Mouse (Mus musculus): ENCODE results near the gene Irf2. TPM values are rescaled to one million over a fixed set of nuclear protein-coding genes. Genes with fewer than 3 reads are reported as not detected.

Gene Irf2
- total RNA-seq, 2 experiments from 2014 or later: 54.6 to 62.0 TPM

DNA sequence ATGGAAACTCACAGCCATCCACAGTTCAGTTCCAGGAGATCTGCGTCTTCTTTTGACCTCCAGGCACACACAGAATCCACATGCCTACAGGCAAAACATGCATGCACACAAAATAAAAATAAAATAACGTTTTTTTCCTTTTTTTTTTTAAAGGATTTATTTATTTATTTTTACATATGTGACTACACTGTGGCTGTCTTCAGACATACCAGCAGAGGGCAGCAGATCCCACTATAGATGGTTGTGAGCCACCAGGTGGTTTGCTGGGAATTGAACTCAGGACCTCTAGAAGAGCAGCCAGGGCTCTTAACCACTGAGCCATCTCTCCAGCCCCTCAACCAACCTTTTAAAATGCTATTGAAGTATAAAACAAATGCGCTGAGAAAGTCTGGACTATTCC is 3.3 kb upstream of the Irf2 start:
- peak; percentile 69 for TF ChIP-seq CTCF (conservative IDR thresholded peaks at IDR 0.05)
- Histone ChIP-seq H3K4me3 (no peak overlapping the region), H3K27ac (no peak overlapping the region)
- no peak for DNase-seq (ENCODE audit: low spot score in 2 of 2)

DNA sequence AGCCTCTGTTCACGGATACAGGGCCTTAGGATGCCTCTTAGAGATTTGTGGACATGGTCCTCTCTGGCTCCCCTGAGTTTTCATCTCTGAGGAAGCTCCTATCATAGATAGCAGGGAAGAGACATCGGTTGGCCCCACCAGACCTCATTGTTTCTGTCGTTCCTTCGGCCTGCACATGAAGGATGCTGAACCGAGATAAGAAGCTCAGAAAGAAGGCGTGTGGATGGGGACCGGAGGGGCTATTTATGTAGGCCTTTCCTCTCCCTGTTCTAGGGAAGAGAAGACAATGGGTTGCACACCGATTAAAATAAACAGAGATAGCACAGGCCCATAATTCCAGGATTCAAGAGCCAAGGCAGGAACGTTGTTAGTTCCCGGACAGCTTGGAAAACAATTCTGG is 2.1 kb upstream of the Irf2 start:
- Histone ChIP-seq H3K4me3 (no peak overlapping the region), H3K27ac (no peak overlapping the region)
- no peak for TF ChIP-seq CTCF (conservative IDR thresholded peaks at IDR 0.05)
- DNase-seq (ENCODE audit: low spot score in 2 of 2): no peak

DNA sequence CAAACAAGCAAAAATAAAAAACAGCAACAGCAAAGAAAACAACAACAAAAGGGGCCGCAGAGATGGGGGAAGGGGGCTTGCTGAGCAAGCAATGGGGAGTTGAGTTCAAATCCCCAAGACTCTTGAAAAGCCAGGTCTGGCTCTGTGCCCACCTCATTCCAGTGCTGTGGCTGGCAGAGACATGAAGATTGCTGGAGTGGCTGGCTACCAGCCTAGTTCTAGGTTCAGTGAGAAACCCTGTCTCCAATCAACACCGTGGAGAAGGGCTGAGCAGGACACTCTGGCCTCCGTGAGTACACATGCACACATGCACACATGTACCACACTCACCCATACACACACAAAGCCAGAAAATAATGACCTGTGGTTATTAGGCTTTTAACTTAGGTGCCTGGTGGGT is 1.6 kb upstream of the Irf2 start:
- H3K4me3 ChIP-seq: no peak overlapping the region; the same call in 1 of the 2 replicates
- no peak for DNase-seq (ENCODE audit: low spot score in 2 of 2)
- peak overlapping the region; percentile 98; the same call in 1 of the 2 replicates for H3K27ac ChIP-seq
- no peak for TF ChIP-seq CTCF (conservative IDR thresholded peaks at IDR 0.05)

DNA sequence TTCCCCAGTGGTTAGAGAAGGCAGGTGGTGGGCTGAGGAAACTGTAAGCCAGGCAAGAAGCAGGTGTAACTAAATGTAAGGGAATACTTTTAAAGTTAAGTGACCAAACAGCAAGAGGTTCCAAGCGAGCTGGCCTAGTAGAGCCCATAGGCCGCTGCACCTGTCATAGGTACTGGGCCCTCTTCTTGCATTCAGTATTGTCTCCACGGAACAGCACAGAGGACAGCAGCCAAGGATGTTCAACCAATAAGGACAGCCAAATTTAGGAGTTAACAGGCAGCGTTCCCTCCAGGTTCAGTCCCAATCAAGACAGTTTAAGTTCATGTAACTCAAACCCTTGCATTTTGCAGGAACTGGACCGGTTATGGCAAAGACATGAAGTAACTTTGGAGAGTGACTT is 931 bp upstream of the Irf2 start:
- no peak for DNase-seq (ENCODE audit: low spot score in 2 of 2)
- no peak for TF ChIP-seq CTCF (conservative IDR thresholded peaks at IDR 0.05)
- peak overlapping the region; percentile 98; the same call in 1 of the 2 replicates for H3K27ac ChIP-seq
- peak overlapping the region; percentile 78; the same call in 1 of the 2 replicates for H3K4me3 ChIP-seq

DNA sequence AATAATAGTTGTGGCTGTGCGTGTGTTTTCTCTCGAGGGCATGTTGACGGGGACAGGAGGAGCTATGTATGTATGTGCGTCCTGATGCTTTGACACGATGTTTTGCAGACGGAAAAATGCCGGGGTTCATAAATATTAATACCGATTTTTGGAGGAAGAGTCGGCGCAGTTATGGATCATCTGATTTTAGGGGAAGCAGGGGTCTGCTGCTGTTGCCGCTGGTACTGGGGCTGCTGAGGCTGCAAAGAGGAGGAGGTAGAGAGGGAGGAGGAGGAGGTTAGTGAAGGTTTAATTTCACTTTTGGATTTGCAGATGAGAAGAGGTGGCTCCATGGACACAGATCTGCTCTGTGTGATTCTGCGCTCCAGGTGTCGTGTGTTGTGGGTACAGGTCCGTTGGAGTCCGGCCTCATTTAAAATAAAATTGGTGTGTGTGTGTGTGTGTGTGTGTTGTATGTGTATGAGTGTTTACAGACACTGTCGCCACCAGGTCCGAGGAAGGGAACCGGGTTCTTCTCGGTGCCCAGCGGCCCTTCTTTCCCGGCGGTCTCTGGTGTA is 502 bp downstream of the Irf2 start:
- Histone ChIP-seq H3K27ac (peak overlapping the region; percentile 98), H3K4me3 (peak overlapping the region; percentile 78)
- DNase-seq (ENCODE audit: low spot score in 2 of 2): peak in 1 of 2 experiments; percentile 30
- no peak for TF ChIP-seq CTCF (conservative IDR thresholded peaks at IDR 0.05)

DNA sequence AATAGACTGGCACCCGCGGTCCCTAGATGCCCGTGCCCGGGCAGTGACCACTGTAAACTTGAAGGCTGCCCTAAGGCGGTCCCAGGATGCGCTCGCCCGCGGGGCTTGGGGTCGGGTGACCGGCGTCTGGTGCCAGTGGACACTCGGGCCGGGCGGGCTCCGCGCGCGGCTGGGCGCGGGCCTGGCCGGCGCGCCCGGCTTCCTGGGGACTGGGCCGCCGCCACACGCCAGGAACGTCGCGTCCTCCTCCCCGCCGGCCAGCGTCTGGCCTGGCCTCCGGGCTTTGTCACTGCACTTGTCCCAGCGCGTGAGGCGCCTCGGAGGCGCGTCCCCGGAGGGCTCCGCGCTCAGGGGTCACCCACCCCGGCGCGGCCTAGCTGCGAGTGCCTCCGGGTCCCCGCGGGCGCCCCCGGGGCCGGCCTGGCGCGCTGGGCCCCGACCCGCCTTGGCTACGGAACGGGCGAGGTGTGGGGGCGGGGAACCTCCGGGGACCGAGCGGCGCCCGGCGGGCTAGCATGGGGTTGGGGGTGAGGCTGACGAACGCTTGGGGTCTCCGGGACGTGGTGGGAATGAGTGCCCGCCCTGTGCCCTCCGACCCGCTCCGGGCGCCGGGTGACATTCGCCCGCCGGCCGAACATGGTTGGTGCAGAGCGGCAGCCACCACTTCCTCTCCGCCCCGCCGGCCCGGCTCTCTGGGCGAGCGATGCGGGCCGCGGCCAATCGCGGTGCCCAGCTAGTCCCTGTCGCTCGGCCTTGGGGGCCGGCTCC is 1.2 kb downstream of the Irf2 start:
- peak; percentile 30 for TF ChIP-seq CTCF (conservative IDR thresholded peaks at IDR 0.05)
- H3K4me3 ChIP-seq: peak overlapping the region; percentile 78
- peak; percentile 36 to 58 for DNase-seq (ENCODE audit: low spot score in 2 of 2)
- H3K27ac ChIP-seq: peak overlapping the region; percentile 98

DNA sequence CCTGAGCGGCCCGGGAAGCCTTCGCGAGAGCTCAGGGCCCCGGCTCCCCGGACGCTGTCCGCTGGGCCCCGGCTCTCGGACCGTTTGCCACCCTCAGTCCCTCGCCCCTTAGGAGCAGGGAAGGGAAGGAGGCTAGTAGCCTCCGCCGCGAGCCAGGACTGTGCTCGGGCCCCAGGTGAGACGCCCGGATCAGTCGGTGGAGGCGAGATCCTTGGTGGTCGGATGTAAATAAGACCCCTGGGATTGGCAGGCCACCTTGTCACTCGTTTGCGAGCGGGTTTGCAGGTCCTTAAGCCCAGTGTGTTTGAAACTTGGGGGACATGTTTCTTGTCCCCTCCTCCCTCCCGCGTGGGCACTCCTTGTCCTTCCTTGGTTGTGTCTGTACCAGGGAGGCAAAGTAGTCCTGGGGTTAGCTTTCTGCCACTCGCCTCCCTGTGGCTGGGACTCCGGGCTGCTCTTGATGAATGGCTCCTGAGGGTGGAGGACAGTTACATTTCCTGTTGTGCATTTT is 1.8 kb downstream of the Irf2 start:
- Histone ChIP-seq H3K27ac (peak overlapping the region; percentile 98), H3K4me3 (peak overlapping the region; percentile 78)
- no peak for TF ChIP-seq CTCF (conservative IDR thresholded peaks at IDR 0.05)
- DNase-seq (ENCODE audit: low spot score in 2 of 2): peak in 1 of 2 experiments; percentile 38

DNA sequence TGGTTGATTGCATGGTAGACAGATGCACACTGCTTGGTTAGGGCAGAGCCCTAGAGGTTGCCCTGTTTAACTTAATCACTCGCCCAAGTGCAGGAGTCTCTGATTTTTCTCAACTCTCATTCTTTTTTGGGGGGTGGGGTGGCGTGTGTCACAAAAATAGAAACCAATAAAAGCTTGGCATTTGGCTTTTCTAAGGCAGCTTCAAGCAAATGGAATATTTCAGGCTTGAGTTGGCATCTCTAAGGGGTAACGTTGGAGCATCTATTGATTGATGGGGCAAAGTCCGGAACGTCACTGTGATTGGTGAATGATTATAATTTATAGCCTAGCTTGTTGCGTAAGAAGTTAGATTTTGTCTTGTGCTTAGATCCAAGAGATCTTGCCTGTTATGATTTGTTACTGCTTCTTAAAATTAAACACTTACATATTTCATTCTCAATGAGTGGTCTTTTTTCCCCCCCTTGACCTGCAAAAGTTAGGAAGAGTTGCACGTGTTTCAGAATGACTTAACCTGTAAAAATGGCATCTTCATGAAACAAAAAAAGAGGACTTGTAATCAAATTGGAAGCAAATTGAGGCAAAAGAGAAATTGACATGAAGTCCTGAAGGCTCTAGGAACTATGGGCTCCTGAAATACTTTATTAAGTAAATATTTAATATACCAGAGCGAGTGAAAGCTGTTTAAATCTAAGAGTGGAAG is 2.6 kb downstream of the Irf2 start:
- no peak for TF ChIP-seq CTCF (conservative IDR thresholded peaks at IDR 0.05)
- DNase-seq (ENCODE audit: low spot score in 2 of 2): no peak
- peak overlapping the region; percentile 78 for H3K4me3 ChIP-seq
- H3K27ac ChIP-seq: peak overlapping the region; percentile 98

DNA sequence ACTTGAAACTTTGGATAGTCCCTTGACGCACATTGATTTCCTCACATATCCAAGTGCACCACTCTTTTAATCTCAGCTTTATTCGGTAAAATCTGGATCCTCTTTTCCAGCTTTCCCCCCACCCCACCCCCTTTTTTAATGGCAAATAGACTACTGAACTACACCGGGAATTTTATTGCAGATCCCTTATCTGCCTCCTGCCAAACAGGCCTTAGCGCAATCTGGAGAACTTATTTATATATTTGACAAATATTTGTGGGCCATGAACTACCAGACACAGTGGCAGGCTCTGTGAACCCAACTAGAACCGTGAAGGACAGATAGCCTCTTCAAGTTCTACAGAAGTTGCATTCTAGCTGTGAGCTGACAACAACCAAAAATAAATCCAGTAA is 3.2 kb downstream of the Irf2 start:
- no peak overlapping the region for H3K27ac ChIP-seq
- H3K4me3 ChIP-seq: no peak overlapping the region; the same call in 1 of the 2 replicates
- DNase-seq (ENCODE audit: low spot score in 2 of 2): no peak
- TF ChIP-seq CTCF (conservative IDR thresholded peaks at IDR 0.05): no peak

DNA sequence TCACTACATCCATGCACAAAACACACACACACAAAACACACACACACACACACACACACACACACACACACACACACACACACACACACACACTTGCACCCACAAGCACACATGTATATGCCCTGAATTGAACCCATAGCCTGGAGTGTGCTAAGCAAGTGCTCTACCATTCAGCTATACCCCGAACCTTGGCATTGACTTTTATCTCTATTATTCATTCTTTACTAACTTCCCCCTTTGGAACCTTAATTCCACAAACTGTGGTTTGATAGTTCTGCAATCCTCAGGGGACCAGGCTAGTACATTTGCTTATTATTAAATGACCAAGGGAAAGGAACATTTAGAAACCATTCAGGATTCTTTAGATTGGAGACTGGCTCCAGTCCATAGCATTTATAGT is 5.9 kb downstream of the Irf2 start:
- no peak overlapping the region for H3K27ac ChIP-seq

DNA sequence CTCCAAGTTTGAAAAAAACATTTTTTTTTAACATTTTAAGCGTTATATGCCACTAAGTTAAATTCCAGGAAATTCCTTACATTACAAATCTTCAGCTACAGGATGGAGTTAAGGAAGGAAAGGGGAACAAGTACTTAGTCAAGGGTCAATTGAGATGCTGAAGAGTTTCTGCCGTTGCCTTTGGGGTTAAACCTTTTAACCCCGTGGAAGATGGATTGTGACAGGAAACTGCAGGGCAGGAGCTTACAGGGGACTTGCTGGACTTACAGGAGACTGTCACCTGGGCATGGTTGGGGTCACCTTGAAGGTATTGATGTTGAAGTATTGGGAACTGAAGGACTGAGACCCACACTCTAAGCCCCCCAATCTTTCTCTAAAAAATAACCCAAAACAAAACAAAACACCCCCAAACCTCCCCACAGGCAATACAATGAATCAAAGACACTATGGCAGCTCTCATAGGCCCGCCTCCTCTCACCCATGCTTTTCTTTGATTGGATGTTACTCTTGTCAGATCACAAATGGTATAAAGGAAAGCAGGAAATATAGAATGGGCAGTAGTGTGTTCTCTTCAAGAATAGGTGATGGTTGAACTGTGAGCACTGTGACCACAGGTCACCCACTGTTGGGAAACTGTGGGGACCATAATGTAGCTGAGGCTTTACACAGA is 7.9 kb downstream of the Irf2 start:
- Histone ChIP-seq H3K27ac (no peak overlapping the region), H3K4me3 (no peak overlapping the region)
- DNase-seq (ENCODE audit: low spot score in 2 of 2): no peak
- TF ChIP-seq CTCF (conservative IDR thresholded peaks at IDR 0.05): no peak

More for the DNA sequence above, 5.9 kb downstream of the Irf2 start:
- DNase-seq (ENCODE audit: low spot score in 2 of 2): no peak
- H3K4me3 ChIP-seq: no peak overlapping the region
- no peak for TF ChIP-seq CTCF (conservative IDR thresholded peaks at IDR 0.05)

DNA sequence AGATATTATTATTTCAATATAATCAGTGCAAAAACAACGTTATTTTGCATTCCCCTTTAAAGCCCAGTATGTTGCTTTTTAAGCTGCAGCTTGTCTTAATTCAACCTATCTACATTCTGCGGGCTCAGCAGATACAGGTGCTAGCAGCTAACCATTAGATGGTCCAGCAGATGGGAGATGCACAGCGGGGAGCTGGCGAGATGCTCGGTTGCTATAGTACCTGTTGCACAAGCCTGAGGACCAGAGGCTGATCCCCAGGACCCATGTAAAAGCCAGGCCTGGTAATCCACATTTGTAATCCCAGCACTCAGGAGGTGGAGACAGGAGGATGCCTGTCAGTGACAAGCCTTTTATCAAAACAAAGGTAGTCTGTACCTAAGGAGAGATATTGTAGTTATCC is 10.5 kb downstream of the Irf2 start:
- no peak for TF ChIP-seq CTCF (conservative IDR thresholded peaks at IDR 0.05)
- no peak for DNase-seq (ENCODE audit: low spot score in 2 of 2)
- Histone ChIP-seq H3K4me3 (no peak overlapping the region), H3K27ac (no peak overlapping the region)

DNA sequence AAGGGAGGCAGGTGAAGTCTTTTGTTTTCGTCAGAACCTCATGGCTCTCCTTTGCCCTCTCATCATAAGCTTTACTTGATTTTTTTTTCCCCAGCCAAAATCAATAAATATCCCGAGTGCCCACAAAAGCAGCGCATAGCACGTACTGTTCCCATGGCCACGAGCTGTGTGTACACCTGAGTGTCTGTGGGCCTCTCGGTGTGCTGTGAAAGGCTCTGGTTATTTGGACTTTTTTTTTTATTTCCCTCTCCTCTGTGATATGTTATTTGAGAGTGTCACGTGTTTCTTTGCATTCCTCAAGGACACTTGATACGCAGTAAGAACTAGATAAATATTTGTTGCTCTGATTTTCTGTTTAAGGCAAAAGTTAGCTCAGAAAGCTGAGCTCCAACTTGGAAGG is 11.0 kb downstream of the Irf2 start:
- Histone ChIP-seq H3K4me3 (no peak overlapping the region), H3K27ac (no peak overlapping the region)
- no peak for DNase-seq (ENCODE audit: low spot score in 2 of 2)
- TF ChIP-seq CTCF (conservative IDR thresholded peaks at IDR 0.05): no peak
